Mouse (Mus musculus) midbrain, embryonic 10.5 days (tissue): ENCODE data around the gene Gm47995. TPM values are rescaled to one million over a fixed set of nuclear protein-coding genes. Genes with fewer than 3 reads are reported as not detected.

ENCODE experiments used
- DNase-seq: peaks from one replicate; pipeline ENCODE4 v3.0.0-alpha.2; 2017; ENCODE audit warnings: low spot score
- H3K27ac ChIP-seq: fragments of 300-500 bp; sonication (generic); replicated peaks from 2 replicates; pipeline ENCODE4 v1.5.1; 2016; ENCODE audit warnings: mild to moderate bottlenecking
- H3K27me3 ChIP-seq: fragments of 300-500 bp; sonication (generic); 2 replicates; pipeline ENCODE4 v1.6.1; 2016; ENCODE audit warnings: low read depth, mild to moderate bottlenecking; ENCODE audit not compliant: poor library complexity, severe bottlenecking
- H3K36me3 ChIP-seq: fragments of 300-500 bp; sonication (generic); 2 replicates; pipeline ENCODE4 v1.6.1; 2016; ENCODE audit warnings: mild to moderate bottlenecking, moderate library complexity
- H3K4me1 ChIP-seq: fragments of 300-500 bp; sonication (generic); 2 replicates; pipeline ENCODE4 v1.6.1; 2016
- H3K4me3 ChIP-seq: fragments of 300-500 bp; sonication (generic); 2 replicates; pipeline ENCODE4 v1.5.1; 2016; ENCODE audit warnings: mild to moderate bottlenecking, moderate library complexity
- H3K9me3 ChIP-seq: fragments of 300-500 bp; sonication (generic); replicated peaks from 2 replicates; pipeline ENCODE4 v1.6.1; 2016; ENCODE audit warnings: mild to moderate bottlenecking
- WGBS: fragments of 180-500 bp; shearing (Covaris S2); methylation state at CpG from one replicate; pipeline ENCODE4 v1.1.7; 2016; 5-methylcytosine and 5-hydroxymethylcytosine counted together
- polyA plus RNA-seq: library from polyadenylated mRNA; unstranded; fragments of >200 nt; fragmentation: Nextera tagmentation; extraction: Ambion mirVana; gene quantifications from 2 replicates; pipeline ENCODE4 v1.2.1, GENCODE M21; 2016

The Gm47995 gene
- polyA plus RNA-seq, 1 experiment from 2014 or later: not detected

DNA sequence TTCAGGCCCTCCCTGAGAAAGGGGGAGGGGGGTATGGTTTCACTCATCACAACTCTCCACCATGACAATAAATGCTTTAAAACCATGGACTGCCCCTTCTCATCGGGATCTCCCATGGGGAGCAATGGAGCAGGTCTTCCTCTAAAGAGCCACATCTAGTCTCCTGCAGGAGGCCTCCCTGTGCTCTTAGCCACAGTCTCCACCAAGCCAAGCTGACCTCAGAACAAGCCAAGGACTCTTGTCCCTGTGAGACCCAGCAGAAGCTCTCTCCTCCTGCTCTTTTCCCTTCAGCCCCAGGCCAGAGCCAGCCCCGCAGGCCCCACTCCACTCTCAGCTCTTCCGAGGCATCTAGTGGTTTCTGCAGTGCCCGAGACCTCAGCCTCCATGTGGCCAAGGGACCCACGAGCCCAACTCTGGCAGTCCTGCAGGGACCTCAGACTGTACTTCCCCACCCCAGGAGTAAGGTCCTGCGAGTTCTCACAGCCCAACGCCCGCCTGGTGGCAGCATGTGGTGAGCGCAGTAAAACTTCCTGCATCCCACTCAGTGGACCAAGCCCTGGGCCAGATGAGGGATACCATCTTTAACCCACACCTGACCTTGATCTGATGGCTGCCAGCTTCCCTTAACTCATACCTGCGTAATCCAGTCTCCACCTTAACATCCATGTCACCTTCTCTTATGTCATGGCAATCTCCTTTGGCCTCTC, 24.5 kb downstream of the Gm47995 start:
- H3K27ac ChIP-seq: no peak overlapping the region
- H3K9me3 ChIP-seq: no peaks in the 10 kb centered on the region
- no peaks in the 10 kb centered on the region for H3K4me1 ChIP-seq
- DNase-seq: no peak
- no peaks in the 10 kb centered on the region for H3K36me3 ChIP-seq
- no peak overlapping the region for H3K4me3 ChIP-seq
- 84% methylated on average over 10 of the region's 10 CpGs for WGBS
- H3K27me3 ChIP-seq: no peaks in the 10 kb centered on the region

DNA sequence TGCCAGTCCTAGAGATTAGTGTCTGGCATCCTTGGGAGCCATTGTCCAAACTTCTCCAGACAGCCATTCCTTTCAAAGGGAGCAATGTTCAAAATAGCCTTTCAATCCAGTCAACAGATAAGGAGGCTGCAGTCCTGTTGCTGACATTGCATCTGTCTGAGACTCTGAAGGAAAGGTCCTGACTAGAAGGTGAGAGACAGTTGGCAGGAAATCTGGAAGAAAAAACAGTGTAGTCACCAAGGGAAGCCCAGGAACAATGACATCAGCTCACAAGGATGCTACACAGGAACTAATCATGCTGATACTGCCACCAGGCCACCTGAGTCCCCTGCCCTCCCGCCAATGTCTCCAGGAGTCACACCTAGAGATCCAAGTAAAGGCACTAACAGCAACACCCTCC, 25.1 kb downstream of the Gm47995 start:
- DNase-seq: no peak
- no peak overlapping the region for H3K27ac ChIP-seq
- WGBS: 83% methylated on average over 1 of the region's 1 CpGs
- H3K4me1 ChIP-seq: no peaks in the 10 kb centered on the region
- H3K9me3 ChIP-seq: no peaks in the 10 kb centered on the region
- no peaks in the 10 kb centered on the region for H3K27me3 ChIP-seq
- no peaks in the 10 kb centered on the region for H3K36me3 ChIP-seq
- H3K4me3 ChIP-seq: no peak overlapping the region

DNA sequence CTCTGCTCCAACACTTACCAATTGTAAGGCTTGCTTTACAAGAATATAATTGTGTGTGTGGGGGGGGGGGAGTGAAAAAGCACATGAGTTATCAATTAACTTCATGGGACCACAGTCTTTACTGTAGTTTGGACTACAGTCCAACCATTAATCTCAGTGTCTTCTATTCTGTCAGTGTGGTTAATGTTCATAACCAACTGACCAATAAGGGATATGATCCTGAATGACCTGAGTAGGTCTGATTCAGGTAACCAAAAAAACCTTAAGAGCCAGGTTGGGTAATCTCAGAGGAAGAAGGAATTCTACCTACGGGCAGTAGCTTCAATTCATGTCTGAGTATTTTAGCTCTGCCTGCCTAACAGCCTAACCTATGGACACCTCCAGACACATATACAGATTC, 26.3 kb downstream of the Gm47995 start:
- Histone ChIP-seq H3K4me3 (no peak overlapping the region), H3K27me3 (no peaks in the 10 kb centered on the region), H3K36me3 (no peaks in the 10 kb centered on the region), H3K27ac (no peak overlapping the region), H3K4me1 (no peaks in the 10 kb centered on the region), H3K9me3 (no peaks in the 10 kb centered on the region)
- no peak for DNase-seq
- WGBS: 95% methylated on average over 1 of the region's 1 CpGs

DNA sequence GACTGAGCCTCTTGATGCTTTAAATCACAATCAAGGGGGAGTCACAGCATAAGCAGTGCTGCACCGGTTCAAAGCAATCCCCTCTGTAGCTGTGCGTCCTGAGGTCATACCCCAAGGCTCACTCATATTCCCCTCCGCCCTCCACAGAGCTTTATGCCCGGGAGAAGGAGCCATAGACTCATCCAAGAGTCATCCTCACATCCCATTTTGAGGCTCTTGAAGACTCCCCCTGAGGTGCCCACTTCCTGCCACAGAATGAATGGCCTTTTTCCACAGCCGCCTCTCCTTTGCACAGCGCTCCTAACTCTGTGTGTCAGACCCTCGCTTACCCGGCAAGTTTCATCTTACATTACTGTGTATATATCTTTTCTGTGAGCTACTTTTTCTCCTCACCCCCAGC, 29.3 kb downstream of the Gm47995 start:
- H3K27ac ChIP-seq: no peak overlapping the region
- WGBS: 87% methylated on average over 8 of the region's 8 CpGs
- H3K36me3 ChIP-seq: no peaks in the 10 kb centered on the region
- no peak for DNase-seq
- no peaks in the 10 kb centered on the region for H3K27me3 ChIP-seq
- H3K4me1 ChIP-seq: no peaks in the 10 kb centered on the region
- H3K9me3 ChIP-seq: no peaks in the 10 kb centered on the region
- H3K4me3 ChIP-seq: no peak overlapping the region

DNA sequence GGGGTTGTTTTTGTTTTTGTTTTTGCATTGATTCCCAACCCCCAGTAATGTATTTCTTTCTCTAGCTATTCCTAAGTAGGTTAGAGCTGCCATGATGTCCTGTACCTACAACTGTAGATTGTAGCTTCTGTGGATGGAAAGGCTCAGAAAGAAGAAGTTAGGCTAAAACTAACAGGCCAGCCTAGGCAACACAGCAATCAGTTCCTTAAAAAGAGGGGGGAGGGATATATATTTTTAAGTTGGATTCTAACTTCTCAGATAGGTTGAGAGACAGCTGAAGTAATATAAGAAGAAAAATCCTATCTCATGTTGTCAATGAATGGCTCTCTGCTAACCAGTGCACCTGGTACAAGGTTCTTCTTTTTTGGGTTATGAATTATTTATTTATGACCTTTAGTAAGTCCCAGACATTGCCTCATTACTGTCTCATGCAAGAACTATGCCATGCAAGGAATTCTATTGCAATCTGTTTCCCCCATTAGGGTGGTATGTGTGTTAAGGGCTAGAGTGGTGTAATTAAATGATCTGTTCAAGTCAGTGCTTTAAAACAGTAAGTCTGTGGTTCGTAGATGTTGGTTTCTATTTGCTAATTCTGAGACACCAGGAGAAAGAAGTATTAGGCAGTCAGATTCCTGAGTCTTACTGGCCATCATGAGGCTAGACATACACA, 30.2 kb downstream of the Gm47995 start:
- no peak overlapping the region for H3K27ac ChIP-seq
- H3K36me3 ChIP-seq: no peaks in the 10 kb centered on the region
- no peaks in the 10 kb centered on the region for H3K4me1 ChIP-seq
- no peaks in the 10 kb centered on the region for H3K9me3 ChIP-seq
- WGBS: 88% methylated on average over 1 of the region's 1 CpGs
- no peaks in the 10 kb centered on the region for H3K27me3 ChIP-seq
- no peak for DNase-seq
- no peak overlapping the region for H3K4me3 ChIP-seq

DNA sequence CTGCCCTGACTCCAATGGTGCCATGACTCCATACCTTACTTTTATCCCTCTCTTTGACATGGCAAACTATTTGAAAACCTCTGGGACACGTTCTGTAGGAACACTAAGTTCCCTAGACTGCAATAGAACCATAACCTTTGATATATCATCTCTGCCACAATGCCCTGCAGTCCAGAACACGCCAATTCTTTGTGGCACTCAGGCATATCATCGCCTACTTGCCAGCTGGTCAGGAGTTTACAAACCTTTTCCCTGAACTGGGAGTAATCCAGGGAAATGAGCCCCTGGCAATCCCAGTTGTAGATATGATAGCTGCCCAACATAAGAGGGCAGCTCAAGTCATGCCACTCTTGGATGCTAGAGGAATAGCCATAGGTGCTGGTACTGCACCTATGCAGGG, 34.1 kb downstream of the Gm47995 start:
- Histone ChIP-seq H3K4me3 (no peak overlapping the region), H3K36me3 (no peaks in the 10 kb centered on the region), H3K4me1 (peaks cover 22% of the 10 kb centered on the region), H3K27me3 (no peaks in the 10 kb centered on the region), H3K27ac (no peak overlapping the region), H3K9me3 (no peaks in the 10 kb centered on the region)
- no peak for DNase-seq
- 85% methylated on average over 3 of the region's 3 CpGs for WGBS

DNA sequence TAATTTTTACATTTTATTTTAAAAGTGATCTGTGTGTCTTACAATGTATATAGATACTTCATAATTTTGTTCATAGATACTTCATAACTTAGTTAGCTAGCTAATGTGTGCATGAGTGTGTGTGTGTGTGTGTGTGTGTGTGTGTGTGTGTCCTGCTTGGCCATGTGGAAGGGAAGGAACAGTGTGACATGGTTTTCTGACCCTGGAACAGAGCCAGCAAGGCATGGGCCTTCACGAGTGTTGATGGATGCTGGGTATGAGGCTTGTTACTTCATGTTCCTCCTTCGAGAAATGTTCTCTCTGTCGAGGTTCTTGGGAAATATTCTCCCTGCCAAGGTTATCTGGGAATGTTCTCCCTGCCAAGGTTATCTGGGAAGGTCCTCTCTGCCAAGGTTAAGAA, 35.5 kb downstream of the Gm47995 start:
- Histone ChIP-seq H3K9me3 (no peaks in the 10 kb centered on the region), H3K4me1 (peaks cover 22% of the 10 kb centered on the region)

DNA sequence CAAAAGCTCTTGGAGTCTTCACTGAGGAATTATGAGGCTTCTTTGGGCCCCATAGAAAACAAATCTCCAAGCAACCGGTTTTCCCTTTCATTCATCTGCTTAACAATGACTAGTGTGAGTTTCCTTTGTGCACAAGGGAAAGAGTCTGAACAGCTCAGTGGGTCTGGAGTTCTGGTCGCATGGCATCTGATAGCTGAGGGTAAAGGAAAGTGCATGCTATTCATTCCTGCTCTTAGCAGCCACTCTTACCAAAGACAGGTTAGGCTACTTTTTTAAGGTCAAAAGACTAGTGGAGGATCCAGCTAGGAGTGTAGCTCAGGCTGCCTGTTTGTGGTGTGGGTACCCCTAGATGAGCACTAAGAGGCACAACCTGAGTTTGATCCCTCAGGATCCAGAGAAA, 37.3 kb downstream of the Gm47995 start:
- peak overlapping the region; percentile 76 for H3K27ac ChIP-seq
- no peak overlapping the region for H3K4me3 ChIP-seq
- peak; percentile 25 for DNase-seq
- no peaks in the 10 kb centered on the region for H3K27me3 ChIP-seq
- peaks cover 3% of the 10 kb centered on the region; the same call in 1 of the 2 replicates for H3K9me3 ChIP-seq
- WGBS: 18% methylated on average over 2 of the region's 2 CpGs
- peaks cover 22% of the 10 kb centered on the region for H3K4me1 ChIP-seq
- no peaks in the 10 kb centered on the region for H3K36me3 ChIP-seq

More for the DNA sequence above, 35.5 kb downstream of the Gm47995 start:
- H3K4me3 ChIP-seq: no peak overlapping the region
- 90% methylated on average over 3 of the region's 3 CpGs for WGBS
- H3K36me3 ChIP-seq: no peaks in the 10 kb centered on the region
- DNase-seq: no peak
- no peaks in the 10 kb centered on the region for H3K27me3 ChIP-seq
- H3K27ac ChIP-seq: no peak overlapping the region

DNA sequence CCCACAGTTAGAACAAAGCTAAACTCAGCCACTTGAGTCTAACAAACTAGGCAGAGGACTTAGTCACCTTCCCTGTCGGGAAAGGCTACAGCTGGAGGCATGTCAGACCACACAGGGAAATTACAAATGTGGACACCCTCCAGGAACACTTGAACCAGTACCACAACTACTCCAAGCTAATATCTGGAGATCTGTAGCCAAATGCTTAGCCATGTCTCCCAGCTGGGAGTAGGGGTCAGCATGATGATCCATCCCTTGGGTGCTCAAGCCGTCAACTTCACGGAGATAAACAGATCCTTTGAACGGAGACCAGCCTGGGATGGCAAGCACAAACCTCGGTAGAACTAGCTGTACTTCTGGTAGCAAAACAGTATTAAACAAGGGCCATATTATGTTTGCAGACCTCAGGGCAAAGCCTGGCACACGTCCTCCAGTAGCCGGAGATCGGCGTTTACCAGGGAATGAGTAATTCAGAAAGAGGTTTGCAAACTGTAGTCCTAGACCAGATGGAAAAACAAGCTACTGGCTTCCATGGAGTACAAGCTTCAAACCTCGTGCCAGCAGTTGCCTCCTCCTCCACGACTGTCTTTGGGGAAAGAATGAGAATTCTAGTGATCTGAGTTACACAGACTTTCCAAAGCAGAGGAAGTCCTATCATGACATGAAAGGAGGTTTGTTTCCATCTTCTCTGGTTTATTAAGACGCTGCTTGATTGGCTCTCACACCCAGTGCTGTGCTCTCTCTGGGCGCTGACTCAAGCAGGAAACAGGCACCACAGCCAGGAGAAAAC, 38.1 kb downstream of the Gm47995 start:
- peak overlapping the region; percentile 76 for H3K27ac ChIP-seq

DNA sequence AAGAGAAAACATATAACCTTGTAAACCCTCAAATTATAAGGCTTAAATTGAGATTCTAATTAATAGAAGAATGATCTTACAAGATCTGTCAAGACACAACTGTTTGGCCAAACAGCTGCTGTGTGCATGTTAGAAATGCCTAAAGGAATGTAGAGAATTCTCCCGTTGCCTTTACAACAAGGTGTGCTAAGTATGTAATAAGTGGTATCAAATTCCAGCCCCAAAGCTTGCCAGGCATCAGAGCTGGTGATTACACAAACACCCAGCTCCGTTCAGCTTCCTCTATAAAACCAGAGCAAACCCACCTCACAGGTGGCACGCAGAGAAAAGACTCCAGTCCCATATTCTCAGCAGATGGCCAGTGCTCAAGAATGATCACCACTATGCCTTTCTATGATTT, 39.5 kb downstream of the Gm47995 start:
- H3K36me3 ChIP-seq: no peaks in the 10 kb centered on the region
- H3K9me3 ChIP-seq: peaks cover 3% of the 10 kb centered on the region; the same call in 1 of the 2 replicates
- peaks cover 22% of the 10 kb centered on the region for H3K4me1 ChIP-seq
- 86% methylated on average over 3 of the region's 3 CpGs for WGBS
- no peaks in the 10 kb centered on the region for H3K27me3 ChIP-seq
- H3K27ac ChIP-seq: no peak overlapping the region
- H3K4me3 ChIP-seq: no peak overlapping the region
- DNase-seq: no peak

More for the DNA sequence above, 38.1 kb downstream of the Gm47995 start:
- Histone ChIP-seq H3K4me3 (no peak overlapping the region), H3K9me3 (peaks cover 3% of the 10 kb centered on the region; the same call in 1 of the 2 replicates), H3K27me3 (no peaks in the 10 kb centered on the region), H3K36me3 (no peaks in the 10 kb centered on the region), H3K4me1 (peaks cover 22% of the 10 kb centered on the region)
- WGBS: 84% methylated on average over 13 of the region's 13 CpGs
- DNase-seq: no peak

DNA sequence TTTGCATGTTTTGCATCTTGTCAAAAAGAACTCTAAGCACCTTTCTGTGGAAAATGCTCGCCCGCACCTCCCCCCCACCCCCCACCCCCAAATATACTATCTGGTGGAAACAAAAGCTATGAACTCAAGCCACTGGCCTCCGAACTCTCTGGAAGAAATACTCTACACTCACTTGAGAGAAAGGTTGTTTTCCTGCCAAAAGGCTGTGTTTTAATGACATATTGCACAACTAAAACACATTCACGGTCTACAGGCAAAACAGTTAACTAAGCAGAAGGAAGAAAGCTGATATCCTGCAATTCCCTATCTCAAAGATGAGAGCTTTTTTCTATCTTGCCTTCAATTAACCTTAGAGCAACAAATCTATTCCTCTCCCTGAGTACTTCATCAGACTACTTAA, 45.1 kb downstream of the Gm47995 start:
- H3K27ac ChIP-seq: no peak overlapping the region
- WGBS: 90% methylated on average over 4 of the region's 4 CpGs
- peaks cover 3% of the 10 kb centered on the region; the same call in 1 of the 2 replicates for H3K9me3 ChIP-seq
- DNase-seq: no peak
- no peak overlapping the region for H3K4me3 ChIP-seq
- H3K36me3 ChIP-seq: no peaks in the 10 kb centered on the region
- no peaks in the 10 kb centered on the region for H3K27me3 ChIP-seq
- H3K4me1 ChIP-seq: no peaks in the 10 kb centered on the region

DNA sequence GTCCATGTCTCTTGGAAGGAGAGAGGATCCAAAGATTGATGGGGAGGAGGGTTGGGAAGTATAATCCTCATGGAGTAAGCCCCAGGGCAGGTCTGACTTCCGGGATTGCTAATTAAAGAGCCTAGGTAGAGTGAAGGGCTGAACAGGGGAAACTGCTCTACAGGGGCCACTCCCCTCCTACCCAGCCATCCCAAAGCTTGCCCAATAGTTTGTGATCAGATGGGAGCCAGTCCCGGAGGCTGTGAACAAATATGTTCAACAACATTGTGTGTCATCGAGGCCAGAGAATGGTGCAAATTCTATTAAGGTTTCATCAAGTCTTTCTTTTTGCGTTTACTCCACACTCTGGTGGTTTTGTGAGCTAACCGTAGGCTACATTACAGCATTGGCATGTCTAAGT, 45.8 kb downstream of the Gm47995 start:
- Histone ChIP-seq H3K4me3 (no peak overlapping the region), H3K36me3 (no peaks in the 10 kb centered on the region), H3K4me1 (no peaks in the 10 kb centered on the region), H3K27ac (no peak overlapping the region), H3K27me3 (no peaks in the 10 kb centered on the region), H3K9me3 (peaks cover 3% of the 10 kb centered on the region; the same call in 1 of the 2 replicates)
- WGBS: 94% methylated on average over 5 of the region's 5 CpGs
- no peak for DNase-seq

DNA sequence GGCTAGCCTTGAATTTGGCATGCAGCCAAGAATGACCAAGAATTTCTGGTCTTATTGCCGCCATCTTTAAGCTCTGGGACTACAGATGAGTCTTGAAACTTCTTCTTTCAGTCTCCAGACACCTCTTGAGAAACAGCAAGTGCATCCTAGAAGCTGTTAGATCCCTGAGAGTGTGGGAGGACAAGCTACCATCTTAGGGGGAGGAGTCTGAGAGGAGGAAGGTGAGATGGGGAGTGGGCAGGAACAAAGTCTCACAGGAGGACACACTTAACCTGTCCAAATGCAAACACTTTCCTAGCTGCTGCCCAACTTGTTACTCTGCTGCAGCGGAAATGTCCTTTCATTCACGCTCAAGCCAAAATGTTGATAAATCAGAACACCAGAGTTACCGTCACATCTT, 46.5 kb downstream of the Gm47995 start:
- H3K9me3 ChIP-seq: peaks cover 3% of the 10 kb centered on the region; the same call in 1 of the 2 replicates
- H3K4me3 ChIP-seq: no peak overlapping the region
- no peak for DNase-seq
- no peak overlapping the region for H3K27ac ChIP-seq
- no peaks in the 10 kb centered on the region for H3K4me1 ChIP-seq
- WGBS: 94% methylated on average over 4 of the region's 4 CpGs
- H3K27me3 ChIP-seq: no peaks in the 10 kb centered on the region
- H3K36me3 ChIP-seq: no peaks in the 10 kb centered on the region
